11 mouse cellular contexts compared by ENCODE assay signal in genomic region chr2:63856462-63857054, GRCm38 (mm10).
A peak's percentile ranks its signal among the peaks of the same experiment; 100 is the strongest.
DNase-seq lines count a peak whose midpoint lies in the region; ATAC-seq and TF ChIP-seq lines count a peak whose summit lies in the region.
"Had no signal": no experiment of that assay in that cellular context is flagged by ENCODE, and none has a peak within 500 bp of the region (broad histone marks: within the 10 kb centered on the region; RNA-seq: fewer than 3 reads in every experiment).

No protein-coding gene starts in this region.

- no peak for DNase-seq in kidney, postnatal 14 days
- peak; percentile 83 for DNase-seq in brain, embryonic 14.5 days (ENCODE audit: low read depth)
- no peak for DNase-seq in embryonic facial prominence, embryonic 11.5 days (ENCODE audit: low spot score)
- no peak for DNase-seq in gastrocnemius, postnatal 25 days
- DNase-seq: gastrocnemius, adult 2 months; right cerebral cortex, postnatal 25 days; thymus, adult 18-20 months had no signal

- H3K4me1 ChIP-seq in kidney, embryonic 14.5 days (ENCODE audit: control insufficient read depth, insufficient read depth, low read length), result no peaks in the 10 kb centered on the region
- H3K4me1 ChIP-seq in embryonic facial prominence, embryonic 11.5 days (ENCODE audit: control insufficient read depth, insufficient read depth, low read length), result peaks cover 3% of the 10 kb centered on the region
- peaks cover 20% of the 10 kb centered on the region for H3K4me1 ChIP-seq in midbrain, embryonic 13.5 days (replicated peaks)
- H3K4me1 ChIP-seq in heart, embryonic 12.5 days (replicated peaks), result peaks cover 7% of the 10 kb centered on the region
- H3K4me1 ChIP-seq: lung, embryonic 15.5 days had no signal

- no peak overlapping the region for H3K27ac ChIP-seq in kidney, embryonic 14.5 days (ENCODE audit: low read depth, low read length)
- peak overlapping the region; percentile 44; the same call in 1 of the 2 replicates for H3K27ac ChIP-seq in embryonic facial prominence, embryonic 11.5 days (replicated peaks; ENCODE audit: low read depth, low read length)
- no peak overlapping the region for H3K27ac ChIP-seq in midbrain, embryonic 13.5 days
- H3K27ac ChIP-seq in heart, embryonic 12.5 days (ENCODE audit: poor library complexity, severe bottlenecking), result no peak overlapping the region
- H3K27ac ChIP-seq: gastrocnemius, adult 2 months; lung, embryonic 15.5 days had no signal

- no peak overlapping the region for H3K4me3 ChIP-seq in kidney, embryonic 14.5 days (ENCODE audit: low read length)
- H3K4me3 ChIP-seq in embryonic facial prominence, embryonic 11.5 days (ENCODE audit: low read depth, low read length), result no peak overlapping the region
- no peak overlapping the region for H3K4me3 ChIP-seq in midbrain, embryonic 13.5 days (replicated peaks)
- no peak overlapping the region for H3K4me3 ChIP-seq in heart, embryonic 12.5 days
- H3K4me3 ChIP-seq: gastrocnemius, adult 2 months; lung, embryonic 15.5 days had no signal

- no peak overlapping the region for H3K9ac ChIP-seq in kidney, embryonic 14.5 days (ENCODE audit: low read depth, low read length)
- no peak overlapping the region for H3K9ac ChIP-seq in embryonic facial prominence, embryonic 11.5 days (replicated peaks; ENCODE audit: low read length)
- no peak overlapping the region for H3K9ac ChIP-seq in midbrain, embryonic 13.5 days (replicated peaks)
- H3K9ac ChIP-seq in heart, embryonic 12.5 days, result no peak overlapping the region
- H3K9ac ChIP-seq: lung, embryonic 15.5 days had no signal

- ATAC-seq in kidney, embryonic 14.5 days (ENCODE audit: low FRiP score, low TSS enrichment), result peak; percentile 66
- ATAC-seq in embryonic facial prominence, embryonic 11.5 days (replicated peaks; ENCODE audit: insufficient number of reproducible peaks, low FRiP score, low TSS enrichment, low read depth), result no peak
- peak; percentile 68 for ATAC-seq in midbrain, embryonic 13.5 days
- ATAC-seq in heart, embryonic 12.5 days (ENCODE audit: insufficient number of reproducible peaks, low FRiP score), result no peak

- 39% methylated on average over 11 of the region's 11 CpGs for WGBS in kidney, embryonic 14.5 days
- 30% methylated on average over 11 of the region's 11 CpGs for WGBS in embryonic facial prominence, embryonic 11.5 days
- 44% methylated on average over 11 of the region's 11 CpGs for WGBS in midbrain, embryonic 13.5 days
- WGBS in heart, embryonic 12.5 days, result 55% methylated on average over 11 of the region's 11 CpGs

- H3K4me2 ChIP-seq in kidney, embryonic 14.5 days (replicated peaks; ENCODE audit: low read depth, low read length), result no peak overlapping the region
- H3K4me2 ChIP-seq in embryonic facial prominence, embryonic 11.5 days (ENCODE audit: low read depth, low read length), result no peak overlapping the region
- no peak overlapping the region for H3K4me2 ChIP-seq in midbrain, embryonic 13.5 days (replicated peaks)
- H3K4me2 ChIP-seq in heart, embryonic 12.5 days, result no peak overlapping the region
- H3K4me2 ChIP-seq: lung, embryonic 15.5 days had no signal

- H3K36me3 ChIP-seq in kidney, embryonic 14.5 days (ENCODE audit: control insufficient read depth, insufficient read depth, low read length), result no peaks in the 10 kb centered on the region
- H3K36me3 ChIP-seq in embryonic facial prominence, embryonic 11.5 days (replicated peaks; ENCODE audit: control insufficient read depth, insufficient read depth, low read depth, low read length), result no peaks in the 10 kb centered on the region
- H3K36me3 ChIP-seq in midbrain, embryonic 13.5 days, result no peaks in the 10 kb centered on the region
- no peaks in the 10 kb centered on the region for H3K36me3 ChIP-seq in heart, embryonic 12.5 days
- H3K36me3 ChIP-seq: lung, embryonic 15.5 days had no signal

- no peaks in the 10 kb centered on the region for H3K27me3 ChIP-seq in kidney, embryonic 14.5 days (ENCODE audit: control insufficient read depth, insufficient read depth, low read length)
- no peaks in the 10 kb centered on the region for H3K27me3 ChIP-seq in embryonic facial prominence, embryonic 11.5 days (ENCODE audit: control insufficient read depth, insufficient read depth, low read length)
- H3K27me3 ChIP-seq in midbrain, embryonic 13.5 days, result no peaks in the 10 kb centered on the region
- no peaks in the 10 kb centered on the region for H3K27me3 ChIP-seq in heart, embryonic 12.5 days (replicated peaks)
- H3K27me3 ChIP-seq: lung, embryonic 15.5 days had no signal

- TF ChIP-seq POLR2A in brain, embryonic 14.5 days (IDR thresholded peaks at IDR 0.05; ENCODE audit: borderline replicate concordance, extremely low read depth, insufficient read depth, insufficient read length, poor library complexity, severe bottlenecking), result no peak

- no peak for TF ChIP-seq CTCF in brain, embryonic 14.5 days (IDR thresholded peaks at IDR 0.05; ENCODE audit: borderline replicate concordance, extremely low read depth, insufficient read depth, insufficient read length)

- no peaks in the 10 kb centered on the region for H3K9me3 ChIP-seq in kidney, embryonic 14.5 days (ENCODE audit: control insufficient read depth, low read length)
- no peaks in the 10 kb centered on the region for H3K9me3 ChIP-seq in embryonic facial prominence, embryonic 11.5 days (replicated peaks; ENCODE audit: control insufficient read depth, low read length)
- no peaks in the 10 kb centered on the region for H3K9me3 ChIP-seq in midbrain, embryonic 13.5 days
- H3K9me3 ChIP-seq in heart, embryonic 12.5 days (replicated peaks), result no peaks in the 10 kb centered on the region
- H3K9me3 ChIP-seq: lung, embryonic 15.5 days had no signal

Comparison
In these comparisons a context has a peak if more than half of its experiments do, and no peak if none do; other contexts are left out.
1. ATAC-seq: peak in kidney, embryonic 14.5 days (single experiment) and midbrain, embryonic 13.5 days (single experiment); none in embryonic facial prominence, embryonic 11.5 days (single experiment) and heart, embryonic 12.5 days (single experiment).